Mouse (Mus musculus): Measurements from ENCODE around the gene Ero1l.

GRCm38 (mm10) chr14:45239042-45239441 lies 79.5 kb downstream of the Ero1l start:
- TF ChIP-seq CTCF (IDR thresholded peaks at IDR 0.05; ENCODE audit: control insufficient read depth, insufficient read depth, low read length): no peak
- no peak for TF ChIP-seq POLR2A (IDR thresholded peaks at IDR 0.05; ENCODE audit: borderline replicate concordance, control insufficient read depth, low read depth, low read length)

Measured in bone marrow, adult 2 months (tissue).